Mouse (Mus musculus): ENCODE results near the gene Mettl9.
"Not testable (repeated sequence)": the region's sequence is repeated elsewhere in the genome, so short reads cannot be mapped to it uniquely, and the experiment has no call there.

Gene Mettl9

GRCm38 (mm10) chr7:121033856-121034652, at the start of gene Mettl9:
TSS of gene Mettl9 (plus strand) at chr7:121034445.
- peak; percentile 83 to 85 for DNase-seq (ENCODE audit: low spot score in 2 of 2)

- no peak for DNase-seq (ENCODE audit: low spot score in 2 of 2)
Measured at GRCm38 (mm10) chr7:120991191-120991590, 43.1 kb upstream of the Mettl9 start.

- no peak for DNase-seq (ENCODE audit: low spot score in 2 of 2)
Measured at GRCm38 (mm10) chr7:120999021-120999530, 35.2 kb upstream of the Mettl9 start.

GRCm38 (mm10) chr7:121000065-121000822, 34.0 kb upstream of the Mettl9 start:
- DNase-seq (ENCODE audit: low spot score in 2 of 2): no peak

- no peak for DNase-seq (ENCODE audit: low spot score in 2 of 2)
Measured at GRCm38 (mm10) chr7:121001879-121002278, 32.4 kb upstream of the Mettl9 start.

GRCm38 (mm10) chr7:121002407-121002928, 31.8 kb upstream of the Mettl9 start:
- DNase-seq (ENCODE audit: low spot score in 2 of 2): no peak

GRCm38 (mm10) chr7:121003793-121004418, 30.3 kb upstream of the Mettl9 start:
- DNase-seq (ENCODE audit: low spot score in 2 of 2): no peak

GRCm38 (mm10) chr7:121011794-121012689, 22.2 kb upstream of the Mettl9 start:
- no peak for DNase-seq (ENCODE audit: low spot score in 2 of 2)

GRCm38 (mm10) chr7:121014486-121014885, 19.8 kb upstream of the Mettl9 start:
- no peak for DNase-seq (ENCODE audit: low spot score in 2 of 2)

GRCm38 (mm10) chr7:121018778-121019177, 15.5 kb upstream of the Mettl9 start:
- no peak for DNase-seq (ENCODE audit: low spot score in 2 of 2)

GRCm38 (mm10) chr7:121020277-121020676, 14.0 kb upstream of the Mettl9 start:
- no peak for DNase-seq (ENCODE audit: low spot score in 2 of 2)

- DNase-seq (ENCODE audit: low spot score in 2 of 2): no peak
Measured at GRCm38 (mm10) chr7:121025221-121026008, 8.8 kb upstream of the Mettl9 start.

GRCm38 (mm10) chr7:121026300-121026699, 7.9 kb upstream of the Mettl9 start:
- no peak for DNase-seq (ENCODE audit: low spot score in 2 of 2)

GRCm38 (mm10) chr7:121029947-121030346, 4.3 kb upstream of the Mettl9 start:
- not testable (repeated sequence) for DNase-seq (ENCODE audit: low spot score in 2 of 2)

- DNase-seq (ENCODE audit: low spot score in 2 of 2): peak; percentile 26 to 45
Measured at GRCm38 (mm10) chr7:121034701-121035141, 476 bp downstream of the Mettl9 start.

- peak; percentile 11 to 19 for DNase-seq (ENCODE audit: low spot score in 2 of 2)
Measured at GRCm38 (mm10) chr7:121035161-121035721, 996 bp downstream of the Mettl9 start.

GRCm38 (mm10) chr7:121040595-121040994, 6.3 kb downstream of the Mettl9 start:
- no peak for DNase-seq (ENCODE audit: low spot score in 2 of 2)

- DNase-seq (ENCODE audit: low spot score in 2 of 2): no peak
Measured at GRCm38 (mm10) chr7:121041989-121042388, 7.7 kb downstream of the Mettl9 start.

- no peak for DNase-seq (ENCODE audit: low spot score in 2 of 2)
Measured at GRCm38 (mm10) chr7:121043004-121043403, 8.8 kb downstream of the Mettl9 start.

- DNase-seq (ENCODE audit: low spot score in 2 of 2): no peak
Measured at GRCm38 (mm10) chr7:121043510-121043909, 9.3 kb downstream of the Mettl9 start.

All from frontal cortex, postnatal 25 days (tissue).